Comparison of ENCODE assay signal across 8 mouse cellular contexts in genomic region chr7:128003688-128004087, GRCm38 (mm10). TPM values are rescaled to one million over a fixed set of nuclear protein-coding genes. Genes with fewer than 3 reads are reported as not detected.
DNase-seq lines count a peak whose midpoint lies in the region; ATAC-seq lines count a peak whose summit lies in the region.

Gene Trim72 (plus strand): TSS chr7:128003949.

- peak within 1 kb of the TSS; percentile 42 for H3K27ac ChIP-seq in embryonic facial prominence, embryonic 12.5 days
- no peak within 1 kb of the TSS for H3K27ac ChIP-seq in midbrain, embryonic 11.5 days (ENCODE audit: low read depth, low read length)

- no peaks in the 10 kb centered on the region for H3K9me3 ChIP-seq in embryonic facial prominence, embryonic 12.5 days
- H3K9me3 ChIP-seq in midbrain, embryonic 11.5 days (ENCODE audit: control insufficient read depth, low read length): no peaks in the 10 kb centered on the region

- intact Hi-C loops in left cerebral cortex, postnatal 36 days (cut with DNase I): no loop called here
- intact Hi-C loops in left cerebral cortex, postnatal 14 days (cut with DNase I): loop anchor here (10.0 kb wide), 1 partner anchor 201 kb away; the partner anchor contains the start of gene Cox6a2
- intact Hi-C loops in heart, postnatal 10 days (cut with DNase I): no loop called here

- H3K4me3 ChIP-seq in embryonic facial prominence, embryonic 12.5 days: peak within 1 kb of the TSS; percentile 20
- H3K4me3 ChIP-seq in midbrain, embryonic 11.5 days (ENCODE audit: low read depth, low read length): no peak within 1 kb of the TSS

- no peak for ATAC-seq in embryonic facial prominence, embryonic 12.5 days (ENCODE audit: insufficient number of reproducible peaks, insufficient read depth, low FRiP score, low TSS enrichment)
- ATAC-seq in midbrain, embryonic 11.5 days (ENCODE audit: low FRiP score): no peak
- ATAC-seq in megakaryocyte progenitor cell, adult 5-6 weeks (replicated peaks; ENCODE audit: poor library complexity): no peak

- H3K9ac ChIP-seq in embryonic facial prominence, embryonic 12.5 days: no peak within 1 kb of the TSS
- H3K9ac ChIP-seq in midbrain, embryonic 11.5 days (ENCODE audit: low read length): no peak within 1 kb of the TSS

- H3K4me1 ChIP-seq in embryonic facial prominence, embryonic 12.5 days: peaks cover 13% of the 10 kb centered on the region
- H3K4me1 ChIP-seq in midbrain, embryonic 11.5 days (ENCODE audit: control insufficient read depth, insufficient read depth, low read length): peaks cover 3% of the 10 kb centered on the region; the same call in 1 of the 2 replicates

- DNase-seq in left cerebral cortex, postnatal 36 days (ENCODE audit: low spot score in 2 of 2): peak; percentile 31 to 34
- DNase-seq in left cerebral cortex, postnatal 14 days (ENCODE audit: low spot score in 2 of 2): no peak
- peak; percentile 75 to 81 for DNase-seq in heart, postnatal 10 days
- peak; percentile 77 for DNase-seq in midbrain, embryonic 11.5 days (ENCODE audit: low spot score, missing footprints)
- no peak for DNase-seq in layer of hippocampus, adult 11-12 months (ENCODE audit: low spot score)
- DNase-seq in urinary bladder, postnatal 4 days (ENCODE audit: low spot score in 2 of 2): no peak

- 86% methylated on average over 2 of the region's 2 CpGs for WGBS in embryonic facial prominence, embryonic 12.5 days
- 87% methylated on average over 2 of the region's 2 CpGs for WGBS in midbrain, embryonic 11.5 days

- H3K27me3 ChIP-seq in embryonic facial prominence, embryonic 12.5 days: peaks cover 5% of the 10 kb centered on the region; the same call in 1 of the 2 replicates
- peaks cover 2% of the 10 kb centered on the region; the same call in 1 of the 2 replicates for H3K27me3 ChIP-seq in midbrain, embryonic 11.5 days (ENCODE audit: control insufficient read depth, insufficient read depth, low read length)

- no peaks in the 10 kb centered on the region for H3K36me3 ChIP-seq in embryonic facial prominence, embryonic 12.5 days
- no peaks in the 10 kb centered on the region for H3K36me3 ChIP-seq in midbrain, embryonic 11.5 days (ENCODE audit: control insufficient read depth, insufficient read depth, low read length)

- peak within 1 kb of the TSS; percentile 50 for H3K4me2 ChIP-seq in embryonic facial prominence, embryonic 12.5 days (replicated peaks)
- H3K4me2 ChIP-seq in midbrain, embryonic 11.5 days: no peak within 1 kb of the TSS

RNA-seq across cellular contexts. Expression of gene Trim72, which starts in this region (rescaled TPM):
- under 1 TPM; 0.96 to 0.97 TPM for total RNA-seq in left cerebral cortex, postnatal 36 days (2021)
- total RNA-seq in left cerebral cortex, postnatal 14 days (2021): under 1 TPM; 0.64 to 0.97 TPM
- polyA plus RNA-seq in embryonic facial prominence, embryonic 12.5 days (2016; fragmentation: Nextera tagmentation; extraction: Ambion mirVana): 0.34 and 0.45 TPM in 2 replicates
- total RNA-seq in heart, postnatal 10 days (2021): 100 to 1,000 TPM; 144 to 159 TPM
- 0.07 TPM in 1 of 2 replicates, not detected in the other for polyA plus RNA-seq in midbrain, embryonic 11.5 days (2014; fragmentation: Nextera tagmentation; extraction: Ambion mirVana)
- not detected in 2 replicates for total RNA-seq in megakaryocyte progenitor cell, adult 5-6 weeks (2015)
- not detected in 2 replicates for total RNA-seq in megakaryocyte progenitor cell, adult 5-6 weeks (2017)

Comparison
In these comparisons a context has a peak if more than half of its experiments do, and no peak if none do; other contexts are left out.
1. RNA of gene Trim72 (total RNA-seq): 144 to 159 TPM in heart, postnatal 10 days; 0.96 to 0.97 TPM in left cerebral cortex, postnatal 36 days, 0.64 to 0.97 TPM in left cerebral cortex, postnatal 14 days and not detected in megakaryocyte progenitor cell, adult 5-6 weeks; every median in the first group is over 10 times any median in the second.
2. Peak in DNase-seq in left cerebral cortex, postnatal 36 days; RNA of the gene not detected or under 1 TPM.
3. Peak in DNase-seq in midbrain, embryonic 11.5 days; RNA of the gene not detected or under 1 TPM.
4. DNase-seq: peak in heart, postnatal 10 days (2 of 2); none in left cerebral cortex, postnatal 14 days (0 of 2), layer of hippocampus, adult 11-12 months (single experiment) and urinary bladder, postnatal 4 days (0 of 2).